Mouse (Mus musculus) layer of hippocampus, adult 9-10 months (tissue): Measurements from ENCODE around the gene Smyd3.

Experiments
- DNase-seq: peaks from one replicate; pipeline ENCODE4 v3.0.0; 2022; ENCODE audit warnings: low spot score

Smyd3 gene

DNA sequence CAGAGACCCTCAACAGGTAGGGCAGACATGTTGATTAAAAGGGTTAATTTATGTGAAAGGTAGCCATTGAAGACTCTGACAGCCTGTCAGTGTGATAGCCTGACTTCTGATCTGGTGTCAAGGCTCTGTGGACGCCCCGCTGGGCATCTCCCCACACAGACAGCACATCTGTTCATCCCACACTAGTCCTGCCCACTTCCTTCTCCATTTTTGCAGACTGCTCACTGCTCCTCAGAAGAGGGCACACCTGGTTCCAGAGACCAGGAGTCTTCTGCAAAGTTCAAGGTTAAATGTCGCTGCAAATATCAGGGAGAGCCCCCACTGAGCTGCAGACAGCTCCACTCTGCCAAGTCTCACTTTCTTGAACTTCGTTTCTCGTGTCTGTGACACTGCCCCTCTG lies 299.8 kb downstream of the Smyd3 start:
- DNase-seq, result no peak

DNA sequence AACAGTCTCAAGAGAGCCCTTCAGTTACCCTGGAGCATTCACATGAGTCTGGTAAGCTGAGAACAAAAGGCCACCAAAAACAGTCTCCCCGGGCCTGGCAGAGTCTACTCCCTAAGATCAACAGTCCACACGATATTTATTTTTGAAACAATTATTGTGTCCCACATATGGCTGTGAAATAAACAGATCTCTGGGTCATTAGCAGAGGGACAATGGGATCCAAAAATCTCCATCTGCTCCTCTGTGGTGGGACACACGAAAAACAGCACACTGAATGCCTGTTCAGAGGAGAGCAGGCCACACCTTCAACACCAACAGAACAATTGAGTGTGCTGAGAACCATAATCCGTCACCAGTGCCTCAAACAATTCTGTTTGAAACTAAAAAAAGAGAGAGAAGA lies 300.8 kb downstream of the Smyd3 start:
- no peak for DNase-seq

GRCm38 (mm10) chr1:179213381-179213780 lies 304.5 kb downstream of the Smyd3 start:
- DNase-seq, result no peak

GRCm38 (mm10) chr1:179212295-179212694 lies 305.5 kb downstream of the Smyd3 start:
- no peak for DNase-seq

DNA sequence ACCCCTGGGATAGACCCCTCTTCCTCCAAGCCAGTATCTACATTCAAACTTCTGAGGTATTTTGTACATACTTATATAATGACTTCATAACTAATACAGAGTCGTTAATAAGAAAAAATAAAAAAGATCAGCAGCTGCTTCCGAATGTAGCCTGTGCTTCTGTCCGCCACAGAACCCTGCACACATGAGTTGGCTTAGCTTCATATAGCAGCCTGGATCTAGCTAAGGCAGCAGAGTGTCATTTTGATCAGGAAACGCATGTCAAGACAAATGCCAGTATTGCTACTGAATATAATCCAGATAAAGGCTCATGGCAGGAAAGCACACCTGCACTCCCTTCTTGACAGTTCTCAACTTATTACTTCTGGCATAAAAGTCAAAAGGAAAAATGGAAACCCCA lies 306.5 kb downstream of the Smyd3 start:
- no peak for DNase-seq

DNA sequence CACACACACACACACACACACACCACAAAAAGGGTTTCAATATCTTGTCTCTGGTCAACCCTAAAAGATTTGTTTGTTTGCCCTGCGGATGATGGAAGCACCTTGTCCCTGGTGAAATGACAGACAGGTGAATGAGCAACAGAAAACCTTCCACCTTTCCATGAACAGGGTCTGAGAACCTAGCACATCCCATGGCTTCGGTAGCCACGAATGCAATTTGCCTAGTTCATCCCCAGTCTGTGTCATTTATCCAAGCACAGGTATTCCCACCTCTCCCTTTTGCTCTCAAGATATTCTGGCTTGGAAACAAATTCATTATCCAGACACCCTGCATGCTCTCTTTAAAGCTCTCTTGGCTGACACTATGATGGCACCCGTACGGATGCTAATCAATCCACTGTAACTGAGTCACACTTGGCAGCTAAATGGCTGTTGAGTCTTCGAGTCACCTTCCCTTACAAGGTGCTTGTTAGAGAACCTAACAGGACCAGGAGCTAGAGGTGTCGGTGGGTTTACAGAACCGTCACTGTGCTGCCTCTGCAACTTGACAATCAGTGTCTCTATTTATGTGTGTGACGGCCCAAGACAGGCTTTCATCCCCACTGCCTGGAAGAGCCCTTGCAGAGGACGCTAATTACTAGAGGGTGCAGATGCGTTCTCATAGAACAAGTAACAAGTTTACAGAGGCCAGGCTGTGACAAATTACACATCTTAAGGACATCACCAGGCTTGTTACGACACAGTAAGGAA lies 309.8 kb downstream of the Smyd3 start:
- DNase-seq, result no peak

DNA sequence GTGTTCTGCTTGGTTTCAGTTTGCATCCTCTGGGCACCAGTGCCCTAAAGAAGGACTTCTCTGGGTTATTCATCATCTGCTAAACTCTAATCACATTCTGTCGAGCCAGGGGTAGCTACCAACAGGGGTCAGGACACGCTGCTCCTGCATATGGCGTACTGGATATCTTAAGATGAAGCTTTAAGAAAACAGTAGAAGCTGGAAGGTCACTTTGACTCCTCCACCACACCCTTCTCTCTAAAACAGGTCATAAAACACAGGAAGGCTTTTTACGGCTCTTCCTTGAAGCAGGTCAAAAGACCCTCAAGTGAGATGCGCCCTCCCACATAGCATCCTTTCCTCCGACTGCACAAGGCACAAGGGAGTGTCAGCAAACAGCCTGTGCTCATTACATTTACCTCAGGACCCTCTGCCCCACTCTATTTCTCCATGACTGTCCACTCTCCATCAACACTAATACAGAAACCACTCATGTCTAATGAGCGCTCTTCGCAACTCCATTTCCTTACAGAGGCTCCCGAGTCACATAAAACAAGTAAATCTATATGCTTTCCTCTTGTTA lies 310.6 kb downstream of the Smyd3 start:
- no peak for DNase-seq

- no peak for DNase-seq
Observed at GRCm38 (mm10) chr1:179198517-179199200, 319.2 kb downstream of the Smyd3 start.

GRCm38 (mm10) chr1:179197821-179198516 lies 319.9 kb downstream of the Smyd3 start:
- no peak for DNase-seq

- no peak for DNase-seq
Observed at GRCm38 (mm10) chr1:179197156-179197555, 320.7 kb downstream of the Smyd3 start.

DNA sequence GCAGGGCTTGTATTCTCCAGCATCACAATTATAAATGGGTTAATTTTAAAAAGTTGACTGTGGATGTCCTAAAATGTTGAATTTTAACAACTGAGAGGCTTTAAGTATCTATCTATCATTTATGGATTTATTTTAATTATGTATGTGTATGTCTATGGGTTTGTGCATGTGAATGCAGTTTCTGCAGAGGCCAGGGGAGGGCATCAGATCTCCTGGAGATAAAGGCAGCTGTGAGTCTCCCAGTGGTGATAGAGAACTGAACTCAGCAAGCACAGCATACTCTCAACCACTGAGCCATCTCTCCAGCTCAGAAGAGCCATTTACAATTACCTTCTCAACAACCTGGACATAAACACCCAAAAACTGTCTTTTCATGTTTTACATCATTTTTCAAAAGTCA lies 321.4 kb downstream of the Smyd3 start:
- DNase-seq, result no peak

DNA sequence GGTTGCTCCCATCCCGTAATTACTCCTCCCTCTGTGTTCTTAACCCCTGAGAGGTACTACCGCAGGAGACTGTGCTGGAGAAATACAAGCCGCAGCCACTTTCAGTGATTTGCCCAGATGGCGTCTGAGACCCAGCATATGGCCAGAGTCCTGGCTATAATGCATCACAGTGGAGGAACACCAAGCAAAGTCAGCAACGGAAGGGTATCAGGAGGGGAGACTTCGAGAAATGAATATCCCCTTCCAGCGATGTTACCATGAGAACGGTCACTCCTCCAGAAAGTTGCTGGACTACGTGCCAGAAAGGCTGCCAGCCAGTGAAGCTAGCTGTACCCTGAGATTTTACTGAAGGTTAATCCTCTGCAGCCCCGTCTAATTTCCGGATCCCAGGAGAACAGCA lies 325.1 kb downstream of the Smyd3 start:
- DNase-seq, result no peak

DNA sequence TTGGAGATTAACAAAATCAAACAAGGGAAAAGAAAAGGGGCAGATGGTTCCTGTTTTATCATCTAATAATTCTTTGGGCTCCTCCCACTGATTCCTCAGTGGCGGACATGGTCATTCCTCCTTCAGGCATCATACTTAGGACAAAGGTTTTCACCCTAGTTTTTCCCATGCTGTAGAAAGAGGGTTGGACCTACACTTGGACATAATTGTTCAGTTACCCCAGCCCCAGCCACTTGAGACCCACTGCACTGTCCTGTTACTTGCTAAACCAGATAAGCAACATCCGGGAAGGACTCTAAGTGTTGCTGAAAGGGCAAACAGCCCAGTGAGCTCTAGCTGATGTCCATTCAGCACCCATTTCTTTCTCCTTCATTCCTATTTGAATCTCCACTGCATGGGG lies 327.0 kb downstream of the Smyd3 start:
- no peak for DNase-seq

- no peak for DNase-seq
Observed at GRCm38 (mm10) chr1:179187171-179187570, 330.7 kb downstream of the Smyd3 start.

GRCm38 (mm10) chr1:179184631-179185030 lies 333.2 kb downstream of the Smyd3 start:
- peak; percentile 49 for DNase-seq

DNA sequence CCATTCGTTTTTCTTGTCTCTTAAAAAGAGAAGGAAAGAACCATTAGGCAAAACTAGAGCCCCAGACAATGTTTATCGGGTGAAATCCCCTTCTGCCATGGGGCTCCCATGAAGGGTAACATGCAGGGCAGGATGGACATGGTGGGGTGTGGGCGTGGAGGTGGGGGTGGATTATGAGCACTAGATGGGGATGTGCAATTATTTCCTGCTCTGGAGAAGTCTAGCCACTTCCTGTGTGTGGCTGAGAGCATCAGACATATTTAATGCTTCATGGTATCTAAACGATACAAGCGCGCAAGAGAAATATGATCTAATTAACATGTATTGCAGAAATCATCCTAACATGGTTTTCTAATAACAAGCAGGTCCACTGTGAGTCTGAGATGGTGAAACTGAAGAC lies 334.3 kb downstream of the Smyd3 start:
- no peak for DNase-seq

GRCm38 (mm10) chr1:179180546-179180945 lies 337.3 kb downstream of the Smyd3 start:
- no peak for DNase-seq

GRCm38 (mm10) chr1:179176861-179177658 lies 340.8 kb downstream of the Smyd3 start:
- no peak for DNase-seq

GRCm38 (mm10) chr1:179174241-179174640 lies 343.6 kb downstream of the Smyd3 start:
- no peak for DNase-seq

- DNase-seq, result no peak
Observed at GRCm38 (mm10) chr1:179170555-179170954, 347.3 kb downstream of the Smyd3 start.

GRCm38 (mm10) chr1:179169749-179170148 lies 348.1 kb downstream of the Smyd3 start:
- no peak for DNase-seq

- DNase-seq, result no peak
Observed at GRCm38 (mm10) chr1:179169161-179169560, 348.7 kb downstream of the Smyd3 start.
